Mouse (Mus musculus) olfactory bulb, adult 2 months (tissue): ENCODE measurements around the gene Tpsb2.

Source experiments
- CTCF ChIP-seq: fragments of 200-500 bp; IDR thresholded peaks from 2 replicates; pipeline ENCODE4 v1.5.1; 2012; ENCODE audit warnings: low read depth, mild to moderate bottlenecking, low read length, moderate library complexity; ENCODE audit not compliant: insufficient read depth
- POLR2A ChIP-seq: fragments of 200-500 bp; IDR thresholded peaks from 2 replicates; pipeline ENCODE4 v1.6.1; 2012; ENCODE audit warnings: mild to moderate bottlenecking, low read depth, low read length, moderate library complexity; ENCODE audit not compliant: insufficient read depth

DNA sequence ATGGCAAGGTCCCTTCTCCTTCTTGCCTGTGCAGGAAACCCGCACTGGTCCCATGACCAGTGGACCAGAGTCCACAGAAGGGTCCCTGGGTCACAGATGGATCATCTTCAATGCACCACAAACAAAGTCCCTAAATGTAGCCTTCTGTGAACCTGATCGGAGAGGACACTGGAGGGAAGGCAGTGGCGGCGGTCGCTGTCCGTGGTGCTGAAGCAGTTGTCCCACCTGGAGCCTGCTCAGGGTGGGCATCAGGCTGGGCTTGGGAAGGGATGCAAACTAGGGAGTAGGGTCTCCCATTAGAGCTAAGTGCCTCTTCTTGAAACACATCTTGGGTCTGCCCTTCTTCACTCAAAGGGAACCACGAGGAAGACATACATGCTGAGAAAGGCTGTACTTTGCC, 34.3 kb downstream of the Tpsb2 start:
- TF ChIP-seq POLR2A (no peak), CTCF (no peak)
